Mouse (Mus musculus): Measurements from ENCODE around the gene Gm11214. TPM values are rescaled to one million over a fixed set of nuclear protein-coding genes. Genes with fewer than 3 reads are reported as not detected.

Gm11214 gene
- polyA plus RNA-seq (2012; ENCODE audit: low replicate concordance), result not detected in 2 replicates

DNA sequence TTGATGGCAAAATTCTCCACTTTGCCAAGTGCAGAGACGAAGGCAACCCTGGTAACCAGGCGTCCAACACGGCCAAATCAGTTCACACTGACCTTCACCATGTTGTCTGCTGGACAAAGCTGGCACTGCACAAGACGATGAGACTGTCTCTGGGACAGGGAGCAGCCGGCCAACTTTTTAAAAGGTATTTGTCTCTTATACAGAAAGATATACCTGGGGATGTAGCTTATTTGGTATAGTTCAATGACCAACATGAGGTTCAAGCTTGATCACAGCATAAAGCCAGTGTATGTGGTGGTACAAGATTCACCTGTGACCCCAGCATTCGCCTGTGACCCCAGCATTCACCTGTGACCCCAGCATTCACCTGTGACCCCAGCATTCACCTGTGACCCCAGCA is at the start of gene Gm11214:
TSS of gene Gm11214 (minus strand) at position 101 of the 400 bp plus-strand sequence.

GRCm38 (mm10) chr4:63622378-63622835 is 40.8 kb downstream of the Gm11214 start, which contains the start of gene Tex48:
Gene Tex48 (minus strand): TSS chr4:63622428.

Other genes with a start within 250 kb of the Gm11214 start
- gene Whrn, start 167.4 kb downstream of the Gm11214 start, polyA plus RNA-seq (2012; ENCODE audit: low replicate concordance), result 61.6 and 147 TPM in 2 replicates
- gene Atp6v1g1, start 118.6 kb downstream of the Gm11214 start, polyA plus RNA-seq (2012; ENCODE audit: low replicate concordance), result 75.6 and 84.0 TPM in 2 replicates
- 14.5 and 19.5 TPM in 2 replicates for gene Tmem268, start 104.6 kb downstream of the Gm11214 start, polyA plus RNA-seq (2012; ENCODE audit: low replicate concordance)
- not detected in 2 replicates for gene Gm11213, start 58.1 kb downstream of the Gm11214 start, polyA plus RNA-seq (2012; ENCODE audit: low replicate concordance)
- not detected in 2 replicates for gene Tex48, start 41.0 kb downstream of the Gm11214 start, polyA plus RNA-seq (2012; ENCODE audit: low replicate concordance)
- gene Tnfsf15, start 81.7 kb upstream of the Gm11214 start, polyA plus RNA-seq (2012; ENCODE audit: low replicate concordance), result 0.10 and 0.15 TPM in 2 replicates
- gene Tnfsf8, start 198.0 kb upstream of the Gm11214 start, polyA plus RNA-seq (2012; ENCODE audit: low replicate concordance), result 2.0 and 3.7 TPM in 2 replicates

Data from hematopoietic multipotent progenitor cell, adult 10-12 weeks (in vitro differentiated cells).